Mouse (Mus musculus) naive thymus-derived CD4-positive, alpha-beta T cell, adult 2 months (primary cell): Measurements from ENCODE around the gene Inpp4b.
A peak's percentile ranks its signal among the peaks of the same experiment; 100 is the strongest.
"Not testable (repeated sequence)": the region's sequence is repeated elsewhere in the genome, so short reads cannot be mapped to it uniquely, and the experiment has no call there.

Experiments used
- DNase-seq: peaks from one replicate; pipeline ENCODE4 v3.0.0-alpha.2; 2011; ENCODE audit warnings: low read depth

Inpp4b gene

GRCm38 (mm10) chr8:81779440-81779839 is 437.1 kb downstream of the Inpp4b start:
- DNase-seq: peak; percentile 41

GRCm38 (mm10) chr8:81780166-81780565 is 437.8 kb downstream of the Inpp4b start:
- peak; percentile 55 for DNase-seq

GRCm38 (mm10) chr8:81780921-81781675 is 438.7 kb downstream of the Inpp4b start:
- DNase-seq: peak; percentile 56

GRCm38 (mm10) chr8:81782781-81783180 is 440.4 kb downstream of the Inpp4b start:
- DNase-seq: peak; percentile 87

- DNase-seq: peak; percentile 47
Observed at GRCm38 (mm10) chr8:81784775-81785174, 442.4 kb downstream of the Inpp4b start.

GRCm38 (mm10) chr8:81788498-81788897 is 446.1 kb downstream of the Inpp4b start:
- peak; percentile 58 for DNase-seq

- no peak for DNase-seq
Observed at GRCm38 (mm10) chr8:81792649-81793048, 450.3 kb downstream of the Inpp4b start.

GRCm38 (mm10) chr8:81798501-81798900 is 456.1 kb downstream of the Inpp4b start:
- DNase-seq: no peak

- DNase-seq: no peak
Observed at GRCm38 (mm10) chr8:81800792-81801191, 458.4 kb downstream of the Inpp4b start.

- DNase-seq: peak; percentile 83
Observed at GRCm38 (mm10) chr8:81806797-81807196, 464.4 kb downstream of the Inpp4b start.

- DNase-seq: peak; percentile 51
Observed at GRCm38 (mm10) chr8:81807578-81807977, 465.2 kb downstream of the Inpp4b start.

- DNase-seq: no peak
Observed at GRCm38 (mm10) chr8:81808406-81808805, 466.1 kb downstream of the Inpp4b start.

- not testable (repeated sequence) for DNase-seq
Observed at GRCm38 (mm10) chr8:81809414-81809813, 467.1 kb downstream of the Inpp4b start.

- no peak for DNase-seq
Observed at GRCm38 (mm10) chr8:81812051-81812751, 469.8 kb downstream of the Inpp4b start.

GRCm38 (mm10) chr8:81814742-81815141 is 472.4 kb downstream of the Inpp4b start:
- peak; percentile 51 for DNase-seq

GRCm38 (mm10) chr8:81815551-81815950 is 473.2 kb downstream of the Inpp4b start:
- no peak for DNase-seq

- no peak for DNase-seq
Observed at GRCm38 (mm10) chr8:81823121-81823520, 480.8 kb downstream of the Inpp4b start.

GRCm38 (mm10) chr8:81824975-81825374 is 482.6 kb downstream of the Inpp4b start:
- no peak for DNase-seq

- no peak for DNase-seq
Observed at GRCm38 (mm10) chr8:81826406-81826805, 484.1 kb downstream of the Inpp4b start.

- DNase-seq: no peak
Observed at GRCm38 (mm10) chr8:81827306-81827913, 485.1 kb downstream of the Inpp4b start.

GRCm38 (mm10) chr8:81831430-81831829 is 489.1 kb downstream of the Inpp4b start:
- no peak for DNase-seq

- DNase-seq: no peak
Observed at GRCm38 (mm10) chr8:81833852-81834251, 491.5 kb downstream of the Inpp4b start.

GRCm38 (mm10) chr8:81840512-81840911 is 498.2 kb downstream of the Inpp4b start:
- no peak for DNase-seq
